Mouse (Mus musculus): ENCODE results near the gene Abcb5. TPM values are rescaled to one million over a fixed set of nuclear protein-coding genes. Genes with fewer than 3 reads are reported as not detected.

Abcb5 gene
- total and polyA plus RNA-seq, 3 experiments: not detected

DNA sequence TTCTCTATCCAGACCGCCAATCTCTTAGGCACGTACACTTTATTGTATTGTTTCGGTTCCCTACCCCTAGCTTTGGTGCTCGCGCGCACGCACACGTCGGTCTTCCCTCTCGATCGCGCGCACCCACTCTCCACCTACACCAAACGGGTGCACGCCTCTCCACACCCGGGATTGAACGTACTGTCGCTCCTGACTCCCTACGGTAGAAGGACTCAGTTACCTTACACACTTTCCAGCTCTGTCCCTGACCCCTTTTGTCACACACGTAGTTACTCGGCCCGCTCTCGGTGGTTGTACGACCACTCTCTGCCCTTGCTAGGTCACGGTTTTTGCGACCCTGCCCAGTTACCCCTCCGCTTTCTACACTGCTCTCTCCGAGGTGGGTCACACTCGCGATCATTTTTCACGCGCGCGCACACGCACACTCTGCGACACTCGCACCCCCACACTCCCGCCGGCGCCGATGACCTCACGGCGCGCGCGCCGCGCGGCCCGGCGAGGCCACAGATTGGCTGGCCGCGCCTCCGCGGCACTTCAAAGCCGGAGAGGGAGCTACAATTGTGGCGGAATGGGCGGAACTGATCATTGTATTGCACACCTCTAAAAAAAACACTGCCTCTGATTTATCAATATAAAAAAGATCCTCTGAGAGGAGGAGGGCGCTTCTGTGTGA is 119.4 kb downstream of the Abcb5 start:
- Histone ChIP-seq H3K27ac (ENCODE audit: insufficient read depth, low read depth) (no peak overlapping the region), H3K4me2 (ENCODE audit: insufficient read depth, low read depth, poor library complexity, severe bottlenecking) (no peak overlapping the region), H3K9me3 (replicated peaks; ENCODE audit: low read length) (peaks cover 22% of the 10 kb centered on the region), H3K27me3 (replicated peaks) (no peaks in the 10 kb centered on the region), H3K9ac (ENCODE audit: insufficient read depth, low read depth) (no peak overlapping the region), H3K79me2 (replicated peaks; ENCODE audit: control insufficient read depth, extremely low read depth, insufficient read depth, poor library complexity, severe bottlenecking) (no peaks in the 10 kb centered on the region), H3K4me3 (replicated peaks in 1 of 3; ENCODE audit: low read depth in 2 of 3, low read length in 2 of 3, poor library complexity in 1 of 3) (no peak overlapping the region), H3K36me3 (replicated peaks in 1 of 2; ENCODE audit: control insufficient read depth in 1 of 2, insufficient read depth in 1 of 2, low read length in 1 of 2) (no peaks in the 10 kb centered on the region), H3K4me1 (ENCODE audit: control insufficient read depth in 1 of 2, insufficient read depth in 2 of 2) (no peaks in the 10 kb centered on the region)
- in situ Hi-C loops (cut with MboI; ENCODE audit: low pct_ligation_motif_present, low pct_unique_long_range_greater_than_20kb, low sequenced_read_pairs): no loop called here
- DNase-seq (ENCODE audit: extremely low read depth): no peak
- TF ChIP-seq CHD1 (IDR thresholded peaks at IDR 0.05; ENCODE audit: low read depth, low read length): no peak
- no peak for TF ChIP-seq USF2 (conservative IDR thresholded peaks at IDR 0.05; ENCODE audit: low read depth, low read length)
- no peak for TF ChIP-seq CHD2 (IDR thresholded peaks at IDR 0.05; ENCODE audit: low read length)
- TF ChIP-seq MXI1 (IDR thresholded peaks at IDR 0.05; ENCODE audit: low read depth, low read length): no peak
- TF ChIP-seq MAX (IDR thresholded peaks at IDR 0.05; ENCODE audit: low read length): no peak
- no peak for TF ChIP-seq POLR2AphosphoS2 (IDR thresholded peaks at IDR 0.05; ENCODE audit: low read depth, low read length)
- no peak for TF ChIP-seq JUN (IDR thresholded peaks at IDR 0.05; ENCODE audit: insufficient read depth, low read depth, low read length)
- no peak for TF ChIP-seq CTCF (conservative IDR thresholded peaks at IDR 0.05 in 1 of 2, IDR thresholded peaks at IDR 0.05 in 1 of 2; ENCODE audit: low read depth in 2 of 2, low read length in 2 of 2)
- no peak for TF ChIP-seq PAX5 (IDR thresholded peaks at IDR 0.05; ENCODE audit: low read length)
- no peak for TF ChIP-seq ELF1 (IDR thresholded peaks at IDR 0.05; ENCODE audit: low read depth, low read length)
- no peak for TF ChIP-seq SMC3 (IDR thresholded peaks at IDR 0.05; ENCODE audit: low read depth, low read length)
- no peak for TF ChIP-seq MAZ (IDR thresholded peaks at IDR 0.05; ENCODE audit: low read depth, low read length)
- TF ChIP-seq NELFE (IDR thresholded peaks at IDR 0.05; ENCODE audit: low read depth, low read length): no peak
- TF ChIP-seq MYC (IDR thresholded peaks at IDR 0.05; ENCODE audit: low read depth, low read length): no peak
- TF ChIP-seq ZC3H11A (IDR thresholded peaks at IDR 0.05; ENCODE audit: low read depth, low read length): no peak
- TF ChIP-seq RCOR1 (conservative IDR thresholded peaks at IDR 0.05; ENCODE audit: low read depth, low read length): no peak
- dilution Hi-C loops (cut with MboI; ENCODE audit: extremely low pct_ligation_motif_present, extremely low pct_unique_long_range_greater_than_20kb, low sequenced_read_pairs): no loop called here

DNA sequence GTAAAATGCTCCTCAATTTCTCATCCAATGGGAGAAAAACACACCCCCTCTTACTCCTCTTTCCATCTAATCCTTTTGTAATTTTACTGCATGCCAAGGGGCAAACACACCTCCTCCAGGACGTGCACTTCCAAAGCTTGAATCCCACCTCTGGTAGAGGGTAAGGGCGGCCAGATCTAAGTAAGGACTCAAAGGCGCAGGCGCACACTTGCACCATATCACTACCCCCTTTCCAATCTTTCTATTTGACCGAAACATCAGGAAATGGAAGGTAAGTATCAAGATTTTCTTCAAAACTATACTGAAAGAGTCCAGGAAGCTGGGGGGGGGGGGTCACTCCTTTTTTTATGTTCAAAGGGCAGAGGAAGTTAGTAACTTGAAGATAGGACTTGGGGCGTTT is 120.0 kb downstream of the Abcb5 start, which contains the start of gene Sp8:
TSS of gene Sp8 (plus strand) at position 109 of the 400 bp plus-strand sequence.
- H3K4me1 ChIP-seq (ENCODE audit: control insufficient read depth in 1 of 2, insufficient read depth in 2 of 2): no peaks in the 10 kb centered on the region
- dilution Hi-C loops (cut with MboI; ENCODE audit: extremely low pct_ligation_motif_present, extremely low pct_unique_long_range_greater_than_20kb, low sequenced_read_pairs): no loop called here
- DNase-seq (ENCODE audit: extremely low read depth): no peak
- peaks cover 22% of the 10 kb centered on the region for H3K9me3 ChIP-seq (replicated peaks; ENCODE audit: low read length)
- no peaks in the 10 kb centered on the region for H3K79me2 ChIP-seq (replicated peaks; ENCODE audit: control insufficient read depth, extremely low read depth, insufficient read depth, poor library complexity, severe bottlenecking)
- no peaks in the 10 kb centered on the region for H3K27me3 ChIP-seq (replicated peaks)
- H3K4me2 ChIP-seq (ENCODE audit: insufficient read depth, low read depth, poor library complexity, severe bottlenecking): no peak within 1 kb of the TSS
- in situ Hi-C loops (cut with MboI; ENCODE audit: low pct_ligation_motif_present, low pct_unique_long_range_greater_than_20kb, low sequenced_read_pairs): no loop called here
- no peak for TF ChIP-seq MYC (IDR thresholded peaks at IDR 0.05; ENCODE audit: low read depth, low read length)
- no peak for TF ChIP-seq KAT2A (IDR thresholded peaks at IDR 0.05; ENCODE audit: insufficient replicate concordance, low read length)
- TF ChIP-seq TCF12 (IDR thresholded peaks at IDR 0.05; ENCODE audit: low read depth, low read length): no peak
- TF ChIP-seq MAX (IDR thresholded peaks at IDR 0.05; ENCODE audit: low read length): no peak
- no peak for TF ChIP-seq CHD2 (IDR thresholded peaks at IDR 0.05; ENCODE audit: low read length)
- TF ChIP-seq RAD21 (IDR thresholded peaks at IDR 0.05; ENCODE audit: low read depth, low read length): no peak
- TF ChIP-seq BHLHE40 (IDR thresholded peaks at IDR 0.05; ENCODE audit: low read depth, low read length): no peak
- no peak for TF ChIP-seq TBP (conservative IDR thresholded peaks at IDR 0.05; ENCODE audit: low read depth, low read length)
- no peak for TF ChIP-seq CTCF (conservative IDR thresholded peaks at IDR 0.05 in 1 of 2, IDR thresholded peaks at IDR 0.05 in 1 of 2; ENCODE audit: low read depth in 2 of 2, low read length in 2 of 2)
- TF ChIP-seq JUN (IDR thresholded peaks at IDR 0.05; ENCODE audit: insufficient read depth, low read depth, low read length): no peak
- no peak for TF ChIP-seq USF2 (conservative IDR thresholded peaks at IDR 0.05; ENCODE audit: low read depth, low read length)
- TF ChIP-seq NRF1 (IDR thresholded peaks at IDR 0.05; ENCODE audit: low read depth, low read length): no peak
- TF ChIP-seq POLR2A (IDR thresholded peaks at IDR 0.05; ENCODE audit: low read depth, low read length): no peak
- no peak for TF ChIP-seq ZC3H11A (IDR thresholded peaks at IDR 0.05; ENCODE audit: low read depth, low read length)
- TF ChIP-seq ZMIZ1 (IDR thresholded peaks at IDR 0.05; ENCODE audit: low read depth, low read length): no peak
- TF ChIP-seq SIN3A (IDR thresholded peaks at IDR 0.05; ENCODE audit: low read length): no peak
- no peak for TF ChIP-seq MXI1 (IDR thresholded peaks at IDR 0.05; ENCODE audit: low read depth, low read length)
- H3K36me3 ChIP-seq (replicated peaks in 1 of 2; ENCODE audit: control insufficient read depth in 1 of 2, insufficient read depth in 1 of 2, low read length in 1 of 2): no peaks in the 10 kb centered on the region
- no peak within 1 kb of the TSS for H3K9ac ChIP-seq (ENCODE audit: insufficient read depth, low read depth)
- H3K27ac ChIP-seq (ENCODE audit: insufficient read depth, low read depth): no peak within 1 kb of the TSS
- no peak within 1 kb of the TSS for H3K4me3 ChIP-seq (replicated peaks in 1 of 3; ENCODE audit: low read depth in 2 of 3, low read length in 2 of 3, poor library complexity in 1 of 3)
